Mouse (Mus musculus) forebrain, postnatal 0 days (tissue): ENCODE results near the gene Cfap73. TPM values are rescaled to one million over a fixed set of nuclear protein-coding genes. Genes with fewer than 3 reads are reported as not detected.

Source experiments
- ATAC-seq: fragments of 200-750 bp; cut with Nextera tagmentation; 2 replicates; pipeline ENCODE4 v1.8.0; 2017; ENCODE audit warnings: mild to moderate bottlenecking, moderate library complexity
- DNase-seq: peaks from one replicate; pipeline ENCODE4 v3.0.0-alpha.2; 2015
- H3K27ac ChIP-seq: fragments of 300-500 bp; sonication (generic); 2 replicates; pipeline ENCODE4 v1.5.1; 2014; ENCODE audit warnings: low read depth, mild to moderate bottlenecking, antibody characterized with exemption, low read length, moderate library complexity, mixed read lengths
- H3K27me3 ChIP-seq: fragments of 300-500 bp; sonication (generic); 2 replicates; pipeline ENCODE4 v1.6.1; 2014; ENCODE audit warnings: mild to moderate bottlenecking, low read length, mixed read lengths; ENCODE audit not compliant: insufficient read depth
- H3K36me3 ChIP-seq: fragments of 300-500 bp; sonication (generic); 2 replicates; pipeline ENCODE4 v1.6.1; 2014; ENCODE audit warnings: mild to moderate bottlenecking, moderate library complexity; ENCODE audit not compliant: insufficient read depth
- H3K4me1 ChIP-seq: fragments of 300-500 bp; sonication (generic); 2 replicates; pipeline ENCODE4 v1.6.1; 2014; ENCODE audit warnings: antibody characterized with exemption; ENCODE audit not compliant: insufficient read depth
- H3K4me2 ChIP-seq: fragments of 300-500 bp; sonication (generic); 2 replicates; pipeline ENCODE4 v1.6.1; 2014; ENCODE audit warnings: low read depth, mild to moderate bottlenecking, moderate library complexity
- H3K4me3 ChIP-seq: fragments of 300-500 bp; sonication (generic); 2 replicates; pipeline ENCODE4 v1.5.1; 2014; ENCODE audit warnings: low read depth, low read length, mixed read lengths
- H3K9ac ChIP-seq: fragments of 300-500 bp; sonication (generic); 2 replicates; pipeline ENCODE4 v1.6.1; 2014; ENCODE audit warnings: mild to moderate bottlenecking
- H3K9me3 ChIP-seq: fragments of 300-500 bp; sonication (generic); 2 replicates; pipeline ENCODE4 v1.6.1; 2016; ENCODE audit warnings: low read length
- CTCF ChIP-seq: sonication (generic); IDR thresholded peaks from 2 replicates; pipeline ENCODE4 v1.5.1; 2016; ENCODE audit warnings: antibody characterized with exemption, control low read depth, low read depth
- whole genome bisulfite sequencing: fragments of 180-500 bp; shearing (Covaris S2); extraction: QIAGEN DNeasy Blood & Tissue Kit; methylation state at CpG from one replicate; pipeline ENCODE4 v1.1.7; 2014; 5-methylcytosine and 5-hydroxymethylcytosine counted together
- polyA plus RNA-seq: library from polyadenylated mRNA; unstranded; fragments of >200 nt; fragmentation: Nextera tagmentation; extraction: Ambion mirVana; gene quantifications from 2 replicates; pipeline ENCODE4 v1.2.1, GENCODE M21; 2015
- total RNA-seq: library from RNA; depleted of rRNA; stranded (reverse); fragments of >200 nt; gene quantifications from 2 replicates; pipeline ENCODE4 v1.2.3, GENCODE M21; 2014

Cfap73 gene
- total and polyA plus RNA-seq, 2 experiments from 2014 or later: 1.2 to 1.9 TPM

GRCm38 (mm10) chr5:120652915-120653701, 19.1 kb upstream of the Cfap73 start:
- no peak for ATAC-seq
- peak; percentile 49 for DNase-seq
- H3K27me3 ChIP-seq: peaks cover 15% of the 10 kb centered on the region
- 67% methylated on average over 28 of the region's 28 CpGs for WGBS
- no peak overlapping the region for H3K4me2 ChIP-seq
- peaks cover 10% of the 10 kb centered on the region; the same call in 1 of the 2 replicates for H3K4me1 ChIP-seq
- no peak overlapping the region for H3K9ac ChIP-seq
- no peaks in the 10 kb centered on the region for H3K36me3 ChIP-seq
- no peak for TF ChIP-seq CTCF
- H3K27ac ChIP-seq: 0 out of 2 replicates have a peak overlapping the region, but pooled peaks have one; percentile 9
- H3K9me3 ChIP-seq: no peaks in the 10 kb centered on the region
- H3K4me3 ChIP-seq: no peak overlapping the region

GRCm38 (mm10) chr5:120651230-120651629, 17.2 kb upstream of the Cfap73 start:
- Histone ChIP-seq H3K36me3 (no peaks in the 10 kb centered on the region), H3K4me3 (no peak overlapping the region), H3K4me2 (no peak overlapping the region), H3K27ac (no peak overlapping the region), H3K9me3 (no peaks in the 10 kb centered on the region), H3K9ac (no peak overlapping the region), H3K4me1 (peaks cover 10% of the 10 kb centered on the region; the same call in 1 of the 2 replicates), H3K27me3 (peaks cover 15% of the 10 kb centered on the region)
- 83% methylated on average over 5 of the region's 5 CpGs for WGBS
- no peak for DNase-seq
- no peak for TF ChIP-seq CTCF
- ATAC-seq: no peak

GRCm38 (mm10) chr5:120649938-120650337, 15.9 kb upstream of the Cfap73 start:
- no peak for TF ChIP-seq CTCF
- ATAC-seq (no peak), DNase-seq (no peak)

GRCm38 (mm10) chr5:120649374-120649933, 15.4 kb upstream of the Cfap73 start:
- Histone ChIP-seq H3K27me3 (peaks cover 15% of the 10 kb centered on the region), H3K4me2 (peak overlapping the region; percentile 52), H3K9me3 (no peaks in the 10 kb centered on the region), H3K36me3 (no peaks in the 10 kb centered on the region), H3K27ac (no peak overlapping the region), H3K4me3 (peak overlapping the region; percentile 33), H3K4me1 (peaks cover 10% of the 10 kb centered on the region; the same call in 1 of the 2 replicates), H3K9ac (peak overlapping the region; percentile 44; the same call in 1 of the 2 replicates)
- peak; percentile 26 for TF ChIP-seq CTCF
- DNase-seq (no peak), ATAC-seq (peak; percentile 62)
- 6% methylated on average over 21 of the region's 21 CpGs for WGBS

More at GRCm38 (mm10) chr5:120649938-120650337, 15.9 kb upstream of the Cfap73 start:
- WGBS: 22% methylated on average over 13 of the region's 13 CpGs
- H3K4me3 ChIP-seq: peak overlapping the region; percentile 33
- peak overlapping the region; percentile 44; the same call in 1 of the 2 replicates for H3K9ac ChIP-seq
- no peaks in the 10 kb centered on the region for H3K36me3 ChIP-seq
- H3K4me2 ChIP-seq: peak overlapping the region; percentile 52
- no peak overlapping the region for H3K27ac ChIP-seq
- peaks cover 15% of the 10 kb centered on the region for H3K27me3 ChIP-seq
- peaks cover 10% of the 10 kb centered on the region; the same call in 1 of the 2 replicates for H3K4me1 ChIP-seq
- H3K9me3 ChIP-seq: no peaks in the 10 kb centered on the region

GRCm38 (mm10) chr5:120648569-120649373, 14.7 kb upstream of the Cfap73 start, which contains the start of gene Rasal1:
TSS of gene Rasal1 (plus strand) at chr5:120648812.
- 2% methylated on average over 48 of the region's 53 CpGs for WGBS
- DNase-seq (peak; percentile 70), ATAC-seq (peak; percentile 76)
- Histone ChIP-seq H3K36me3 (no peaks in the 10 kb centered on the region), H3K27ac (no peak within 1 kb of the TSS), H3K9ac (peak within 1 kb of the TSS; percentile 44), H3K9me3 (no peaks in the 10 kb centered on the region), H3K4me2 (peak within 1 kb of the TSS; percentile 52), H3K27me3 (peaks cover 15% of the 10 kb centered on the region), H3K4me1 (peaks cover 10% of the 10 kb centered on the region; the same call in 1 of the 2 replicates), H3K4me3 (peak within 1 kb of the TSS; percentile 33)
- TF ChIP-seq CTCF: peak; percentile 73

GRCm38 (mm10) chr5:120647814-120648491, 13.9 kb upstream of the Cfap73 start:
- peaks cover 15% of the 10 kb centered on the region for H3K27me3 ChIP-seq
- no peak for DNase-seq
- no peaks in the 10 kb centered on the region for H3K9me3 ChIP-seq
- H3K4me2 ChIP-seq: peak overlapping the region; percentile 52; the same call in 1 of the 2 replicates
- peak overlapping the region; percentile 44; the same call in 1 of the 2 replicates for H3K9ac ChIP-seq
- 37% methylated on average over 12 of the region's 12 CpGs for WGBS
- peaks cover 10% of the 10 kb centered on the region; the same call in 1 of the 2 replicates for H3K4me1 ChIP-seq
- no peak overlapping the region for H3K27ac ChIP-seq
- no peak for ATAC-seq
- H3K4me3 ChIP-seq: no peak overlapping the region
- TF ChIP-seq CTCF: no peak
- H3K36me3 ChIP-seq: no peaks in the 10 kb centered on the region
